14 mouse cellular contexts compared by ENCODE assay signal in genomic region chr11:78155674-78156073, GRCm38 (mm10). TPM values are rescaled to one million over a fixed set of nuclear protein-coding genes. Genes with fewer than 3 reads are reported as not detected.
"Had no signal": no experiment of that assay in that cellular context is flagged by ENCODE, and none has a peak within 500 bp of the region (broad histone marks: within the 10 kb centered on the region; RNA-seq: fewer than 3 reads in every experiment).

No protein-coding gene starts in this region.

- H3K9ac ChIP-seq: liver, postnatal 0 days; lung, embryonic 15.5 days; midbrain, embryonic 15.5 days had no signal

- H3K27ac ChIP-seq: lung, embryonic 15.5 days; macrophage; midbrain, embryonic 15.5 days had no signal

- H3K27me3 ChIP-seq: lung, embryonic 15.5 days; midbrain, embryonic 15.5 days had no signal

- ATAC-seq: liver, postnatal 0 days; midbrain, embryonic 15.5 days had no signal

- H3K4me2 ChIP-seq: lung, embryonic 15.5 days; midbrain, embryonic 11.5 days; midbrain, embryonic 15.5 days had no signal

- H3K9me3 ChIP-seq: lung, embryonic 15.5 days; megakaryocyte, embryonic 14.5 days; midbrain, embryonic 15.5 days had no signal

- H3K4me3 ChIP-seq: left cerebral cortex, adult 2 months; lung, embryonic 15.5 days; megakaryocyte, embryonic 14.5 days; midbrain, embryonic 15.5 days had no signal

- DNase-seq: kidney, postnatal 25 days; liver, postnatal 0 days; lung, postnatal 14 days; right cerebral cortex, adult 18-20 months; right cerebral cortex, postnatal 25 days; thymus, adult 18-20 months; thymus, postnatal 14 days had no signal

RNA-seq across cellular contexts. Expression of gene Rab34, which starts 32.6 kb away (rescaled TPM):
- total RNA-seq: monocyte, adult 5-6 weeks had no signal
